Mouse (Mus musculus): ENCODE measurements around the gene Slc35e2. TPM values are rescaled to one million over a fixed set of nuclear protein-coding genes. Genes with fewer than 3 reads are reported as not detected.

Gene Slc35e2
- polyA plus RNA-seq (2017; shearing (Covaris generic)): 11.2 TPM

DNA sequence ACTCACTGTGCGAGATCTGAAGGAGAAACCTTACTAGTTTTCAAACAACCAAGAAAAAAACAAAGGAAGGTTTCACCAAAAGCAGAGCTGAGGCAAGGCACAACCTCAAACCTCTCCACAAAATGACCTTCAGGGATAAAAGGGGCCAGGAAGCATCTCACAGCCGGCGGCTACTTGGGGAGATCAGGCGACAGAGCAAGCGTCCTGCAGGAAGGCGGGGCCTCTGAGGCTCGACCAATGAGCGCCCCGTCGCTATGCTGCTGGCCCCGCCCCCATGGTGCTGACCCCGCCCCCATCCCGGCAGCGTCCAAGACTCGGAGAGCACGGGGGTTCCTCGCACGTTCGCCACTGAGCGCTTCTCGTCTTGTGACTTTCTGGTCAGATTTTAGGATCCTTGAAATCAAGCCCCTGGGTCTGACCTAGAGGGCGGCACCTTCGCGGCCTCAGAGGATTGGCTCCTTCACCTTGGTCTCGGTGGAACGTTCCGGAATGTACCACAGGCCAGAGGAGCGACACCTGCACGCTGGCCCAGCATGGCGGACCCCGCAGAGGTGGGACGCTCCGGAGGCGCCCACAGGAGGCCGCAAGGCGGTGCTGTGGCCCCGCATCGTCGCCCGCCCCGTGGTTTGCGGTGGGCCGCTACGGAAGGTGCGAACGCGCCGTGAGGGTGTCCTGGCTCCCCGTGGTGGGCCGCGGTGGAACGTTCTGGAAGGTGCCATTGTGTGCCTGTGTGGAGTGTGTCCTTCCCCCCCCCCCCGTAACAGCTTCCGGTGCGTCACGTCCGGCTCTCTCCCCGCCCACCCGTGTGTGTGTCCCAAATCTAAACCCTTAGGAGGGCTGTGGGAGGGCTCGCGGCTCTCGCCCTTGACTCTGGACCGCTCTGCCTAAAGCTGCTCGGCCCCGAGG is at the start of gene Slc35e2:
Gene Slc35e2 (plus strand): TSS at position 326 of the 906 bp plus-strand sequence.

DNA sequence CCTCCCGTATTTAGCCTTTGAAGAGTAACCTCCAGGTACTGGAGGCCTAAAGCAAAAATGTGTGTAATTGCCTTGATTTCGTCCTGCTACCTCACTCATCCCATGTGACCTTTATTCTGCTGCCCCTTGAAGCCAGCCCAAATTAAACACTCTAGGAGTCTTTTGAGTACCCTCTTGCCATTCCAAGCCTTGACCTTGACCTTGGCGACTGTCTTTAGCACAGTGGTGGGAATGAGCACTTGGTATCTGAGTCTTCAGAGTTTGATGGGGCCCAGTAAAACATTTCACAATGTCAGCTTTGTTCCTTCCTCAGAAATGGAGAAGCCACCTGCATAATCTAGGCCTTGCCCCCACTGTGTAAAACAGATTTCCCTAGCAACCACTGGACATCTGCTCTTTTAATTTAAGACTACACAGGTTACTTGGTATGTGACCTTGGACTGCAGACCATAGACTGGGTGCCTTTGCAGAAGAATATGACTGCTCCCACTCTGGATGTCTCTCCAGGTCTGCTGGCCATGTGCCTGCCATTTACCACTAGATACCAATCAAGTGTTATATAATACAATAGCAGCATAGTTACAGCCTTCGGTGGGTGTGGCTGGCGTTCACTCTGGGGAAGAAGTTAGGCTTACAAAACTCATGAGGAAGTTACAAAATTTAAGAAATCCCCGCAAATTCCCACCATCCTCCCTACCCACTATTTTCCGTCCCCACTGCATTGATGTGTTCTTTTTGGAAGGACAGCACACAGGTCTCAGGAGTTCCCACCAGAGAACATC is 39.4 kb upstream of the Slc35e2 start, which contains the start of gene Nadk:
Gene Nadk (plus strand): TSS at position 718 of the 782 bp plus-strand sequence.

DNA sequence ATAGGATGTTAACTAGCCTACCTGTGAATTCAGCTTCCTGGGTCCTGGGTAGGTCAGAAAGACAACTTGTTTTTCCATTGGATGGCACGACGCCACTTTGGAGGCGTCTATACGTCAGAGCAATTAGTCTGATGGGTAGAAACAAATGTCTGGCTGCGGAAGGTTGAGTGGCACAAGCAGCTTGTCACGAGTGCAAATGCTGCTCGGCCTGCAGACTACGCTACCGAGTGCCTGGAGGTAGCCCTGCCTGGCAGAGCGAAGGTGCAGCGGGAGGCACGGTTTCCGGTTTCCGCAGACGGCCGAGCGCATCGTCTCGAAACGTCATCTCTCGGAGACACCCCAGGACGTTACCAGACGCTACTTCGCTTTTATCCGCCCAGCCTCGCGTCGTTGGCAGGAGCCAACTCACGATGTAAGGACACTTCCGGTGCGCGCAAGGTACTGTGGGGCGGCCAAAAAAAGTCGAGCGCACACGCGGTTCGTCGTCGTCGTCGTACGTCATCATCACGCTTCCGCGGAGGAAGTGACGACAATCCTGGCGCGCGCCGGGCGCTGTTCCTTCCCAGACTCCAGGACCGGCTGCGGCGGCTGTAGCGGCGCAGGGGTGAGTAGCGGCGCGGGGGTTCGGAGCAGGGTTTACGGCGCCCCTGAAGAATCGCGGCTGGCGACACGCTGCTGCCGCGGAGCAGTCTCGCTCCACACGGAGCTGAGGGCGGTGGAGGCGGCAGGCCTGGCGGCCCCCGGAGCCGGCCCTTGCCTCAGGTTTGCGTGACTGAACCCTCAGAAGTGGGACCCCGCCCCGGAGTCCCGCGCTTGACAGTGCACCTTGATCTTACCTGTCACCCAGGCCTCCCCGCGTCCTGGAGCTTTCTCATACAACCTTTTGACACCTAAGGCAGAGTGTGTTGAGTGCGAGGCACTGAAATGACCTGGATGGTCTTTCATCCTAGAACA is 23.4 kb downstream of the Slc35e2 start, which contains the start of gene Cdk11b:
Gene Cdk11b (plus strand): TSS at position 517 of the 954 bp plus-strand sequence.

DNA sequence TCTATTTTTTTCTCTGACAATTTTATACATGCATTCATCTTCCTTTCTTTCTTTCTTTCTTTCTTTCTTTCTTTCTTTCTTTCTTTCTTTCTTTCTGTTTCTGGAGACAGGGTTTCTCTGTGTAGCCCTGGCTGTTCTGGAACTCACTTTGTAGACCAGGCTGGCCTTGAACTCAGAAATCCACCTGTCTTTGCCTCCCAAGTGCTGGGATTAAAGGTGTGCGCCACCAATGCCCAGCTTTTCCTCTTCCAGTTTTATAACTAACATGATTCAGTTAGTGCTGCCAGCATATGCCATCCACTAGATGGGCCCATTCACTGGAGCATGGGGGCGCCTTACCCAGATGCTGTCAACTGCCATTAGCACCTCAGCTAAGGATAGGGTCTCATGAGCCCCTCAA is 44.1 kb downstream of the Slc35e2 start, which contains the start of gene Gm10563:
Gene Gm10563 (minus strand): TSS at position 101 of the 400 bp plus-strand sequence.

DNA sequence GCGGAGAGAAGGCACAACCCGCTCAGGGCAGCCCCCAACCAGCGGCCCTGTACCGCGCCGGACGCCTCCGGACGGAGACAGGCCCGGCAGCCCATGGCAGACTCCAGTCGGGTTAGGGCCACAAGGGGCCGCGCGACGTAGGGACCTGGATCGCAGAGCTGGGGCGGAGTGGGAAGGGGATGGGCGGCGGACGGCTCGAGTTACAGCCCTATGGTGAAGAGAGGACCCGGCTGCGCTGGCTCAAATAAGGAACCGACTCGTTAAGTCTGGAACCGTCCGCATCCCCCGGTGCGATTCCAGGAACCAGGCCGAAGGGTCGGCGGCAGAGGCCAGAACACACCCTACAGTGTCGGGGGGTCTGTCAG is 51.9 kb downstream of the Slc35e2 start, which contains the start of gene Mmp23:
Gene Mmp23 (minus strand): TSS at position 299 of the 365 bp plus-strand sequence.

DNA sequence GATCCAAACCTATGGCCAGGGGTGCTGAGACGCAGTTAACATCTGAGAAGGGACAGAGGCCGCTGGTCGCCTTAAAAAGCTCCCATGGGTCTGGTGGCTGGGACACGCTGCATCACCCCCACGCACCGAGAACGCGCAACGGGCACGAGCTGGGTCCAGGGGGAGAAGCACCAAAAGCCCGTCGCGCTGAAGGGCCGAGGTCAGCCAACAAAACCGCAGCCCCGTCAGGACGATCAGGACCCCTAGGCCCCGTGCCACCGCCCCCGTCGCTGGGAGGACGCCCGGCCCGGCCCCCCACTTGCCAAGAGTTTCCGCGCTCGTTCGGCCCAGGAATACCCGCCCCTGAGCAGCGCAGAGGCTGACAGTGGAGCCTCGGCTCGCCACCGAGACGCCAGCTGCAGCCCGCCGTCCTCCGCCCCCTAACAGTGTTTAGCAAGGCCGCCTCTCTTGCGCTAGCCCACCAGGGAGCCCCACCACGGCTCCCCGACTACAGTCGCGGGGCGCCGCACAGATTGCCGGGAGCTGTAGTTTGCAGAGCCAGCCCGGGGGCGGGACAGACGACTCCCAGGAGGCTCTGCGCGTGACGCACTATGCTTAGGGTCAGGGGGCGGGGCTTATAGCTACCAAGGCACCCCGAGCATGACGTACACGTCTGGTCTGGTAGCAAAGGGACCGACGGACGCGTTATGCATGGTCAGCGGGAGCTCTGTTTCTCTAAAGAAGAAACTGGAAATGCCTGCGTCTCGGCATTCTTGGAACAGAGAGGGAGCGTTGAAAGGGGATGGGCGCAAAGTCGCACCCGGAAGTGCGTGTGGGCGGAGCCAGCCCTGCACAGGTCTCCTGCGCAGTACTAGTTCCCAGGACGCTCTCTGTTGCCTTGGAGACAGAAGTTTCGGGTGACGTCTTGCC is 67.7 kb downstream of the Slc35e2 start, which contains the start of gene Mib2:
Gene Mib2 (minus strand): TSS at position 510 of the 909 bp plus-strand sequence.

Other genes starting within 250 kb of the Slc35e2 start
- 47.2 TPM for gene Prkcz, start 240.1 kb upstream of the Slc35e2 start, polyA plus RNA-seq (2017; shearing (Covaris generic))
- 1.4 TPM for gene Gabrd, start 203.3 kb upstream of the Slc35e2 start, polyA plus RNA-seq (2017; shearing (Covaris generic))
- gene Cfap74, start 192.2 kb upstream of the Slc35e2 start, polyA plus RNA-seq (2017; shearing (Covaris generic)): 4.7 TPM
- not detected for gene Tmem52, start 132.3 kb upstream of the Slc35e2 start, polyA plus RNA-seq (2017; shearing (Covaris generic))
- 368 TPM for gene Gnb1, start 110.1 kb upstream of the Slc35e2 start, polyA plus RNA-seq (2017; shearing (Covaris generic))
- gene Nadk, start 39.0 kb upstream of the Slc35e2 start, polyA plus RNA-seq (2017; shearing (Covaris generic)): 141 TPM
- gene Cdk11b, start 23.4 kb downstream of the Slc35e2 start, polyA plus RNA-seq (2017; shearing (Covaris generic)): 161 TPM
- not detected for gene Gm10563, start 44.0 kb downstream of the Slc35e2 start, polyA plus RNA-seq (2017; shearing (Covaris generic))
- 0.23 TPM for gene Mmp23, start 52.0 kb downstream of the Slc35e2 start, polyA plus RNA-seq (2017; shearing (Covaris generic))
- gene Mib2, start 67.8 kb downstream of the Slc35e2 start, polyA plus RNA-seq (2017; shearing (Covaris generic)): 41.7 TPM
- gene Fndc10, start 92.9 kb downstream of the Slc35e2 start, polyA plus RNA-seq (2017; shearing (Covaris generic)): 14.9 TPM
- gene Ssu72, start 103.4 kb downstream of the Slc35e2 start, polyA plus RNA-seq (2017; shearing (Covaris generic)): 178 TPM
- gene Tmem240, start 133.4 kb downstream of the Slc35e2 start, polyA plus RNA-seq (2017; shearing (Covaris generic)): 0.75 TPM
- gene Atad3a, start 159.7 kb downstream of the Slc35e2 start, polyA plus RNA-seq (2017; shearing (Covaris generic)): 98.2 TPM
- 0.35 TPM for gene Vwa1, start 173.3 kb downstream of the Slc35e2 start, polyA plus RNA-seq (2017; shearing (Covaris generic))
- 0.05 TPM for gene Tmem88b, start 184.5 kb downstream of the Slc35e2 start, polyA plus RNA-seq (2017; shearing (Covaris generic))
- gene Ankrd65, start 189.0 kb downstream of the Slc35e2 start, polyA plus RNA-seq (2017; shearing (Covaris generic)): 0.20 TPM
- 121 TPM for gene Mrpl20, start 201.5 kb downstream of the Slc35e2 start, polyA plus RNA-seq (2017; shearing (Covaris generic))
- 291 TPM for gene Ccnl2, start 211.1 kb downstream of the Slc35e2 start, polyA plus RNA-seq (2017; shearing (Covaris generic))
- 187 TPM for gene Aurkaip1, start 229.9 kb downstream of the Slc35e2 start, polyA plus RNA-seq (2017; shearing (Covaris generic))
- gene Mxra8, start 238.3 kb downstream of the Slc35e2 start, polyA plus RNA-seq (2017; shearing (Covaris generic)): 4.2 TPM
- 69.5 TPM for gene Dvl1, start 246.0 kb downstream of the Slc35e2 start, polyA plus RNA-seq (2017; shearing (Covaris generic))

Measured in CD4-positive, CD25-positive, alpha-beta regulatory T cell (primary cell).